Mouse (Mus musculus): ENCODE measurements around the gene Topbp1. TPM values are rescaled to one million over a fixed set of nuclear protein-coding genes. Genes with fewer than 3 reads are reported as not detected.

The Topbp1 gene
- polyA plus RNA-seq (2017; shearing (Covaris generic)): 10 to 100 TPM; 54.5 to 73.5 TPM

GRCm38 (mm10) chr9:103304927-103305326 is at the start of gene Topbp1, which contains the start of gene 1300017J02Rik:
Gene Topbp1, plus strand, starts transcription at chr9:103305215.
Gene 1300017J02Rik, minus strand, starts transcription at chr9:103305082.

GRCm38 (mm10) chr9:103365290-103366247 is 60.6 kb downstream of the Topbp1 start, which contains the start of gene Cdv3:
Gene Cdv3, minus strand, starts transcription at chr9:103365840.

Other genes with a start within 250 kb of the Topbp1 start
- gene Rab6b, start 193.4 kb upstream of the Topbp1 start, polyA plus RNA-seq (2017; shearing (Covaris generic)): 10 to 100 TPM; 18.9 to 37.1 TPM
- 10 to 100 TPM; 41.5 to 42.3 TPM for gene Srprb, start 103.1 kb upstream of the Topbp1 start, polyA plus RNA-seq (2017; shearing (Covaris generic))
- gene Gm20425, start 74.9 kb upstream of the Topbp1 start, polyA plus RNA-seq (2017; shearing (Covaris generic)): 1 to 10 TPM; 1.5 to 3.8 TPM
- gene Trf, start 74.8 kb upstream of the Topbp1 start, polyA plus RNA-seq (2017; shearing (Covaris generic)): 10 to 100 TPM in 1 of 2 experiments, 1 to 10 TPM in 1; 5.3 to 16.7 TPM
- gene 1300017J02Rik, start 133 bp upstream of the Topbp1 start, polyA plus RNA-seq (2017; shearing (Covaris generic)): 1 to 10 TPM; 1.2 to 4.7 TPM
- 10 to 100 TPM; 49.0 to 61.7 TPM for gene Cdv3, start 60.6 kb downstream of the Topbp1 start, polyA plus RNA-seq (2017; shearing (Covaris generic))
- not detected for gene Bfsp2, start 175.2 kb downstream of the Topbp1 start, polyA plus RNA-seq (2017; shearing (Covaris generic))